Mouse (Mus musculus) CH12.LX (cell line): Measurements from ENCODE around the gene Zp3. TPM values are rescaled to one million over a fixed set of nuclear protein-coding genes. Genes with fewer than 3 reads are reported as not detected.

ENCODE experiments used
- DNase-seq: peaks from one replicate; pipeline ENCODE4 v3.0.0-alpha.2; 2013; ENCODE audit errors: extremely low read depth
- H3K27ac ChIP-seq: 2 replicates; pipeline ENCODE4 v1.5.1; 2012; ENCODE audit warnings: low read depth, mild to moderate bottlenecking, control low read depth, moderate library complexity; ENCODE audit not compliant: insufficient read depth
- H3K27me3 ChIP-seq: replicated peaks from 2 replicates; pipeline ENCODE3; 2012; ENCODE audit warnings: inconsistent platforms
- H3K36me3 ChIP-seq, 2 experiments: replicated peaks in 1 of 2; 2 replicates each; pipeline versions ENCODE3 to v1.6.1; 2012; ENCODE audit warnings: inconsistent platforms in 1 of 2, low read length in 1 of 2, mild to moderate bottlenecking in 1 of 2, mixed read lengths in 1 of 2, moderate library complexity in 1 of 2; ENCODE audit not compliant: control insufficient read depth in 1 of 2, insufficient read depth in 1 of 2
- H3K4me1 ChIP-seq, 2 experiments: 2 replicates each; pipeline ENCODE4 v1.6.1; 2012; ENCODE audit warnings: inconsistent platforms in 1 of 2, moderate library complexity in 1 of 2; ENCODE audit not compliant: insufficient read depth in 2 of 2, control insufficient read depth in 1 of 2
- H3K4me2 ChIP-seq: 2 replicates; pipeline ENCODE4 v1.6.1; 2012; ENCODE audit warnings: low read depth, mild to moderate bottlenecking, control low read depth; ENCODE audit not compliant: poor library complexity, insufficient read depth, severe bottlenecking
- H3K4me3 ChIP-seq, 3 experiments: fragments of 150-350 bp in 1 of 3; sonication (generic) in 1 of 3; replicated peaks in 1 of 3; 2 replicates each; pipeline versions ENCODE3 to v1.5.1; 2011 to 2012; ENCODE audit warnings: low read depth in 2 of 3, low read length in 2 of 3, mild to moderate bottlenecking in 2 of 3, moderate library complexity in 2 of 3, control low read depth in 1 of 3, improper control_type of control experiment in 1 of 3, inconsistent platforms in 1 of 3, mixed read lengths in 1 of 3; ENCODE audit not compliant: poor library complexity in 1 of 3
- H3K79me2 ChIP-seq: replicated peaks from 2 replicates; pipeline ENCODE4 v1.6.1; 2012; ENCODE audit warnings: mild to moderate bottlenecking, moderate library complexity; ENCODE audit not compliant: control insufficient read depth, poor library complexity, insufficient read depth, severe bottlenecking; ENCODE audit errors: extremely low read depth
- H3K9ac ChIP-seq: 2 replicates; pipeline ENCODE4 v1.6.1; 2012; ENCODE audit warnings: low read depth, mild to moderate bottlenecking, control low read depth, moderate library complexity; ENCODE audit not compliant: insufficient read depth
- H3K9me3 ChIP-seq: replicated peaks from 2 replicates; pipeline ENCODE3; 2012; ENCODE audit warnings: low read length, inconsistent platforms, mixed read lengths
- BHLHE40 ChIP-seq: IDR thresholded peaks from 2 replicates; pipeline ENCODE4 v1.6.1; 2011; ENCODE audit warnings: mild to moderate bottlenecking, low read depth, low read length, improper control_type of control experiment
- CHD1 ChIP-seq: IDR thresholded peaks from 2 replicates; pipeline ENCODE4 v1.6.1; 2012; ENCODE audit warnings: low read depth, low read length, improper control_type of control experiment, inconsistent platforms
- CHD2 ChIP-seq: IDR thresholded peaks from 2 replicates; pipeline ENCODE4 v1.6.1; 2011; ENCODE audit warnings: low read length, improper control_type of control experiment
- CTCF ChIP-seq, 2 experiments: IDR thresholded peaks in 1 of 2; conservative IDR thresholded peaks in 1 of 2; 2 replicates each; pipeline ENCODE4 v1.5.1; 2011 to 2012; ENCODE audit warnings: low read depth in 2 of 2, low read length in 2 of 2, improper control_type of control experiment in 1 of 2, inconsistent platforms in 1 of 2, mild to moderate bottlenecking in 1 of 2, moderate library complexity in 1 of 2
- E2F4 ChIP-seq: IDR thresholded peaks from 2 replicates; pipeline ENCODE4 v1.6.1; 2011; ENCODE audit warnings: low read depth, low read length, improper control_type of control experiment; ENCODE audit not compliant: insufficient replicate concordance
- GABPA ChIP-seq: IDR thresholded peaks from 2 replicates; pipeline ENCODE4 v1.6.1; 2012; ENCODE audit warnings: low read depth, low read length, improper control_type of control experiment, inconsistent platforms; ENCODE audit not compliant: insufficient replicate concordance
- IRF4 ChIP-seq: IDR thresholded peaks from 2 replicates; pipeline ENCODE4 v1.6.1; 2014; ENCODE audit warnings: low read depth, mild to moderate bottlenecking, inconsistent platforms, low read length, improper control_type of control experiment
- JUN ChIP-seq: IDR thresholded peaks from 2 replicates; pipeline ENCODE4 v1.6.1; 2011; ENCODE audit warnings: low read depth, mild to moderate bottlenecking, low read length, improper control_type of control experiment, moderate library complexity; ENCODE audit not compliant: insufficient read depth
- JUND ChIP-seq: conservative IDR thresholded peaks from 2 replicates; pipeline ENCODE4 v1.6.1; 2011; ENCODE audit warnings: low read depth, low read length, improper control_type of control experiment
- MAX ChIP-seq: IDR thresholded peaks from 2 replicates; pipeline ENCODE4 v1.6.1; 2011; ENCODE audit warnings: low read length, improper control_type of control experiment
- MAZ ChIP-seq: IDR thresholded peaks from 2 replicates; pipeline ENCODE4 v1.6.1; 2012; ENCODE audit warnings: low read depth, mild to moderate bottlenecking, inconsistent platforms, low read length, improper control_type of control experiment, moderate library complexity
- MEF2A ChIP-seq: IDR thresholded peaks from 2 replicates; pipeline ENCODE4 v1.6.1; 2014; ENCODE audit warnings: low read depth, mild to moderate bottlenecking, inconsistent platforms, low read length, improper control_type of control experiment, borderline replicate concordance
- MXI1 ChIP-seq: IDR thresholded peaks from 2 replicates; pipeline ENCODE4 v1.6.1; 2011; ENCODE audit warnings: mild to moderate bottlenecking, low read depth, low read length, improper control_type of control experiment
- NELFE ChIP-seq: IDR thresholded peaks from 2 replicates; pipeline ENCODE4 v1.6.1; 2011; ENCODE audit warnings: low read depth, low read length, improper control_type of control experiment
- NRF1 ChIP-seq: IDR thresholded peaks from 2 replicates; pipeline ENCODE4 v1.6.1; 2014; ENCODE audit warnings: low read depth, mild to moderate bottlenecking, inconsistent platforms, low read length, improper control_type of control experiment, moderate library complexity
- PAX5 ChIP-seq: IDR thresholded peaks from 2 replicates; pipeline ENCODE4 v1.6.1; 2012; ENCODE audit warnings: low read length, inconsistent platforms, mixed read lengths
- POLR2A ChIP-seq: IDR thresholded peaks from 2 replicates; pipeline ENCODE4 v1.6.1; 2011; ENCODE audit warnings: low read depth, mild to moderate bottlenecking, improper control_type of control experiment, low read length
- POLR2AphosphoS2 ChIP-seq: IDR thresholded peaks from 2 replicates; pipeline ENCODE4 v1.6.1; 2011; ENCODE audit warnings: low read depth, low read length, improper control_type of control experiment
- RAD21 ChIP-seq: IDR thresholded peaks from 2 replicates; pipeline ENCODE4 v1.6.1; 2011; ENCODE audit warnings: low read depth, mild to moderate bottlenecking, low read length, improper control_type of control experiment, moderate library complexity
- RCOR1 ChIP-seq: conservative IDR thresholded peaks from 2 replicates; pipeline ENCODE4 v1.6.1; 2012; ENCODE audit warnings: low read depth, mild to moderate bottlenecking, inconsistent platforms, low read length, improper control_type of control experiment
- SIN3A ChIP-seq: IDR thresholded peaks from 2 replicates; pipeline ENCODE4 v1.6.1; 2012; ENCODE audit warnings: low read length, improper control_type of control experiment, inconsistent platforms
- SMC3 ChIP-seq: IDR thresholded peaks from 2 replicates; pipeline ENCODE4 v1.6.1; 2011; ENCODE audit warnings: low read depth, low read length, improper control_type of control experiment
- TCF12 ChIP-seq: IDR thresholded peaks from 2 replicates; pipeline ENCODE4 v1.6.1; 2014; ENCODE audit warnings: low read depth, mild to moderate bottlenecking, inconsistent platforms, low read length, improper control_type of control experiment
- USF1 ChIP-seq: IDR thresholded peaks from 2 replicates; pipeline ENCODE4 v1.6.1; 2014; ENCODE audit warnings: low read depth, mild to moderate bottlenecking, inconsistent platforms, low read length, improper control_type of control experiment
- USF2 ChIP-seq: conservative IDR thresholded peaks from 2 replicates; pipeline ENCODE4 v1.6.1; 2011; ENCODE audit warnings: low read depth, low read length, improper control_type of control experiment
- ZC3H11A ChIP-seq: IDR thresholded peaks from 2 replicates; pipeline ENCODE4 v1.6.1; 2012; ENCODE audit warnings: low read depth, mild to moderate bottlenecking, inconsistent platforms, low read length, improper control_type of control experiment
- ZKSCAN1 ChIP-seq: IDR thresholded peaks from 2 replicates; pipeline ENCODE4 v1.6.1; 2012; ENCODE audit warnings: low read depth, inconsistent platforms, low read length, improper control_type of control experiment, borderline replicate concordance
- ZMIZ1 ChIP-seq: IDR thresholded peaks from 2 replicates; pipeline ENCODE4 v1.6.1; 2012; ENCODE audit warnings: low read depth, mild to moderate bottlenecking, inconsistent platforms, low read length, improper control_type of control experiment
- ZNF384 ChIP-seq: IDR thresholded peaks from 2 replicates; pipeline ENCODE4 v1.6.1; 2012; ENCODE audit warnings: low read depth, low read length, improper control_type of control experiment, inconsistent platforms
- dilution Hi-C: fragments of 300-500 bp; cut with MboI; formaldehyde crosslinking; loops from 2 replicates; pipeline ENCODE4 v1.14.3; 2020; ENCODE audit warnings: low sequenced_read_pairs; ENCODE audit not compliant: extremely low pct_unique_long_range_greater_than_20kb, extremely low pct_ligation_motif_present
- in situ Hi-C: fragments of 300-500 bp; cut with MboI; formaldehyde crosslinking; loops from 3 replicates; pipeline ENCODE4 v1.14.3; 2019; ENCODE audit warnings: low sequenced_read_pairs, low pct_ligation_motif_present, low pct_unique_long_range_greater_than_20kb, mixed read lengths
- polyA plus RNA-seq: library from polyadenylated mRNA; unstranded; fragments of >175 nt; gene quantifications from 2 replicates; pipeline ENCODE4 v1.2.1, GENCODE M21; 2012; ENCODE audit warnings: low read depth; ENCODE audit not compliant: insufficient read length
- total RNA-seq, 2 experiments: library from RNA; depleted of rRNA; stranded (reverse); fragments of 300-350 nt in 1 of 2; fragments of >200 nt in 1 of 2; gene quantifications; 2 replicates each; pipeline ENCODE4 v1.2.3; 2012 to 2014

Gene Zp3
- total and polyA plus RNA-seq, 3 experiments: 0.13 TPM; not detected in 2

DNA sequence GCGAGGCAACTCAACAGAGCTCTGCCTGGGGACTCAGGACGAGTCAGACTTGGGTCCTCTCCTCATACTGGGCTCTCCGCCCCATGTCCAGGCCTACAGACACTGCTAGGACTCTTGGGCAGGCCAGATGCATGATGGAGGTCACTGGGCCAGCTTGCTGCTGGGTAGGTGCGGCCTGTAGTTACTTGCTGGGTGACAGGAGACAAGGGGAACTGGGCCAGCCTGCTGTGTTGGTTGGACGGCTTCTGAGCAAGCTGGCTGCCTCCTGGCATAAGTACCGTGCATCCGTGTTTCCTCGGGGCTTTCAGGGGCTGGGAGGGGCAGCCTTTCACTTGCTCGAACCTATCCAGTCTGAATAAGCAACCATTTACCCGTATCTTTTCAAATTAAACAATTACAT, 35.7 kb downstream of the Zp3 start:
- Histone ChIP-seq H3K4me1 (peaks cover 23 to 74% of the 10 kb centered on the region in 2 experiments), H3K9me3 (no peaks in the 10 kb centered on the region)
- in situ Hi-C loops: no loop called here
- DNase-seq: no peak
- TF ChIP-seq CHD1 (no peak), CTCF (conservative IDR thresholded peaks at IDR 0.05 in 1 of 2, IDR thresholded peaks at IDR 0.05 in 1 of 2; ENCODE audit: low read depth in 2 of 2, low read length in 2 of 2) (no peak), MAZ (no peak), MEF2A (no peak), JUND (no peak), SMC3 (no peak), NRF1 (no peak), BHLHE40 (no peak), NELFE (no peak), POLR2A (no peak), JUN (no peak), ZC3H11A (no peak), RCOR1 (no peak), SIN3A (no peak), USF2 (no peak)
- TF ChIP-seq, all 38 proteins: peak for 0
- no peaks in the 10 kb centered on the region; the same call in 1 of the 2 replicates for H3K79me2 ChIP-seq
- H3K4me2 ChIP-seq: no peak overlapping the region
- no peak overlapping the region for H3K27ac ChIP-seq
- dilution Hi-C loops: no loop called here
- peaks cover 46 to 88% of the 10 kb centered on the region in 2 experiments for H3K36me3 ChIP-seq
- H3K9ac ChIP-seq: no peak overlapping the region
- no peaks in the 10 kb centered on the region for H3K27me3 ChIP-seq
- H3K4me3 ChIP-seq: no peak overlapping the region

- dilution Hi-C loops: no loop called here
- in situ Hi-C loops: no loop called here
- peaks cover 23 to 79% of the 10 kb centered on the region in 2 experiments for H3K4me1 ChIP-seq
- TF ChIP-seq ZMIZ1 (no peak), ZKSCAN1 (no peak), RCOR1 (no peak), SIN3A (0 out of 2 replicates have a peak, but pooled peaks have one; percentile 39), MAZ (no peak), IRF4 (no peak), TCF12 (no peak), MXI1 (0 out of 2 replicates have a peak, but pooled peaks have one; percentile 42), SMC3 (no peak), PAX5 (no peak), CHD2 (no peak), BHLHE40 (peak; percentile 24; the same call in 1 of the 2 replicates), RAD21 (no peak), E2F4 (no peak), ZC3H11A (no peak), ZNF384 (no peak), USF1 (no peak), GABPA (no peak), CHD1 (no peak), POLR2AphosphoS2 (no peak), CTCF (conservative IDR thresholded peaks at IDR 0.05 in 1 of 2, IDR thresholded peaks at IDR 0.05 in 1 of 2; ENCODE audit: low read depth in 2 of 2, low read length in 2 of 2) (no peak), JUND (no peak), MAX (peak; percentile 57; the same call in 1 of the 2 replicates), POLR2A (no peak)
These were observed 36.3 kb downstream of the Zp3 start for GRCm38 (mm10) chr5:136016014-136016876.

More at GRCm38 (mm10) chr5:136016014-136016876, 36.3 kb downstream of the Zp3 start:
- DNase-seq: no peak
- H3K79me2 ChIP-seq: no peaks in the 10 kb centered on the region; the same call in 1 of the 2 replicates
- H3K27ac ChIP-seq: no peak overlapping the region
- H3K27me3 ChIP-seq: no peaks in the 10 kb centered on the region
- H3K9ac ChIP-seq: no peak overlapping the region
- H3K4me2 ChIP-seq: no peak overlapping the region
- no peak overlapping the region for H3K4me3 ChIP-seq
- H3K36me3 ChIP-seq: peaks cover 43 to 88% of the 10 kb centered on the region in 2 experiments
- H3K9me3 ChIP-seq: no peaks in the 10 kb centered on the region
